Mouse (Mus musculus): ENCODE measurements around the gene Ttc26.
"Not testable (repeated sequence)": the region's sequence is repeated elsewhere in the genome, so short reads cannot be mapped to it uniquely, and the experiment has no call there.

Gene Ttc26

GRCm38 (mm10) chr6:38355862-38356261 lies 25.4 kb upstream of the Ttc26 start:
- in situ Hi-C loops (cut with MboI, MseI) = no loop called here

GRCm38 (mm10) chr6:38356661-38357433 lies 24.4 kb upstream of the Ttc26 start:
- in situ Hi-C loops (cut with MboI, MseI) = not testable (repeated sequence)

- in situ Hi-C loops (cut with MboI, MseI) = no loop called here
These were observed 23.5 kb upstream of the Ttc26 start for GRCm38 (mm10) chr6:38357603-38358252.

- in situ Hi-C loops (cut with MboI, MseI) = no loop called here
These were observed 22.8 kb upstream of the Ttc26 start for GRCm38 (mm10) chr6:38358253-38359027.

- in situ Hi-C loops (cut with MboI, MseI) = not testable (repeated sequence)
These were observed 22.1 kb upstream of the Ttc26 start for GRCm38 (mm10) chr6:38359044-38359735.

GRCm38 (mm10) chr6:38359736-38360499 lies 21.4 kb upstream of the Ttc26 start:
- in situ Hi-C loops (cut with MboI, MseI) = no loop called here

GRCm38 (mm10) chr6:38361065-38361464 lies 20.2 kb upstream of the Ttc26 start:
- in situ Hi-C loops (cut with MboI, MseI) = no loop called here

- in situ Hi-C loops (cut with MboI, MseI) = no loop called here
These were observed 19.3 kb upstream of the Ttc26 start for GRCm38 (mm10) chr6:38361937-38362336.

GRCm38 (mm10) chr6:38363370-38363769 lies 17.9 kb upstream of the Ttc26 start:
- in situ Hi-C loops (cut with MboI, MseI) = no loop called here

- in situ Hi-C loops (cut with MboI, MseI) = no loop called here
These were observed 17.1 kb upstream of the Ttc26 start for GRCm38 (mm10) chr6:38364121-38364520.

GRCm38 (mm10) chr6:38369945-38370344 lies 11.3 kb upstream of the Ttc26 start:
- in situ Hi-C loops (cut with MboI, MseI) = no loop called here

GRCm38 (mm10) chr6:38374271-38374670 lies 7.0 kb upstream of the Ttc26 start:
- in situ Hi-C loops (cut with MboI, MseI) = no loop called here

GRCm38 (mm10) chr6:38380764-38381128 lies 523 bp upstream of the Ttc26 start:
- in situ Hi-C loops (cut with MboI, MseI) = no loop called here

- in situ Hi-C loops (cut with MboI, MseI) = no loop called here
These were observed 8.4 kb downstream of the Ttc26 start for GRCm38 (mm10) chr6:38389671-38390070.

GRCm38 (mm10) chr6:38432457-38432856 lies 51.2 kb downstream of the Ttc26 start:
- in situ Hi-C loops (cut with MboI, MseI) = not testable (repeated sequence)

- in situ Hi-C loops (cut with MboI, MseI) = no loop called here
These were observed 52.2 kb downstream of the Ttc26 start, which contains the start of gene Ubn2 for GRCm38 (mm10) chr6:38433261-38434033. TSS of gene Ubn2 (plus strand) at chr6:38433950.

GRCm38 (mm10) chr6:38434055-38435023 lies 53.1 kb downstream of the Ttc26 start:
- in situ Hi-C loops (cut with MboI, MseI) = no loop called here

- in situ Hi-C loops (cut with MboI, MseI) = no loop called here
These were observed 62.6 kb downstream of the Ttc26 start for GRCm38 (mm10) chr6:38443842-38444241.

GRCm38 (mm10) chr6:38448295-38448694 lies 67.0 kb downstream of the Ttc26 start:
- in situ Hi-C loops (cut with MboI, MseI) = no loop called here
